Mouse (Mus musculus) midbrain, embryonic 14.5 days (tissue): ENCODE measurements around the gene Msi1. TPM values are rescaled to one million over a fixed set of nuclear protein-coding genes. Genes with fewer than 3 reads are reported as not detected.

Experiments
- ATAC-seq: fragments of 200-750 bp; cut with Nextera tagmentation; 2 replicates; pipeline ENCODE4 v1.8.0; 2017; ENCODE audit warnings: moderate number of reproducible peaks, moderate library complexity; ENCODE audit not compliant: low FRiP score, low TSS enrichment
- DNase-seq: peaks from one replicate; pipeline ENCODE4 v3.0.0-alpha.2; 2015
- H3K27ac ChIP-seq: fragments of 300-500 bp; sonication (generic); replicated peaks from 2 replicates; pipeline ENCODE4 v1.5.1; 2014; ENCODE audit warnings: mild to moderate bottlenecking, low read depth, low read length, moderate library complexity
- H3K27me3 ChIP-seq: fragments of 300-500 bp; sonication (generic); 2 replicates; pipeline ENCODE4 v1.6.1; 2014; ENCODE audit warnings: low read length, control low read depth, mixed read lengths; ENCODE audit not compliant: control insufficient read depth, insufficient read depth
- H3K36me3 ChIP-seq: fragments of 300-500 bp; sonication (generic); 2 replicates; pipeline ENCODE4 v1.6.1; 2014; ENCODE audit warnings: low read length, control low read depth; ENCODE audit not compliant: control insufficient read depth, insufficient read depth
- H3K4me1 ChIP-seq: fragments of 300-500 bp; sonication (generic); 2 replicates; pipeline ENCODE4 v1.6.1; 2014; ENCODE audit warnings: mild to moderate bottlenecking, antibody characterized with exemption, low read length, control low read depth; ENCODE audit not compliant: control insufficient read depth, insufficient read depth
- H3K4me2 ChIP-seq: fragments of 300-500 bp; sonication (generic); 2 replicates; pipeline ENCODE4 v1.6.1; 2014; ENCODE audit warnings: mild to moderate bottlenecking, low read length, moderate library complexity
- H3K4me3 ChIP-seq: fragments of 300-500 bp; sonication (generic); replicated peaks from 2 replicates; pipeline ENCODE4 v1.5.1; 2014; ENCODE audit warnings: low read depth, low read length
- H3K9ac ChIP-seq: fragments of 300-500 bp; sonication (generic); replicated peaks from 2 replicates; pipeline ENCODE4 v1.6.1; 2014; ENCODE audit warnings: mild to moderate bottlenecking, low read length, moderate library complexity
- H3K9me3 ChIP-seq: fragments of 300-500 bp; sonication (generic); 2 replicates; pipeline ENCODE4 v1.6.1; 2016; ENCODE audit warnings: low read length, control low read depth, mixed read lengths; ENCODE audit not compliant: control insufficient read depth
- WGBS: fragments of 180-500 bp; shearing (Covaris S2); extraction: QIAGEN DNeasy Blood & Tissue Kit; methylation state at CpG from one replicate; pipeline ENCODE4 v1.1.7; 2014; 5-methylcytosine and 5-hydroxymethylcytosine counted together
- polyA plus RNA-seq: library from polyadenylated mRNA; unstranded; fragments of >200 nt; fragmentation: Nextera tagmentation; extraction: Ambion mirVana; gene quantifications from 2 replicates; pipeline ENCODE4 v1.2.1, GENCODE M21; 2014

The Msi1 gene
- polyA plus RNA-seq, 1 experiment from 2014 or later: 101 TPM

- no peak overlapping the region for H3K4me2 ChIP-seq
- DNase-seq (no peak), ATAC-seq (no peak)
- no peak overlapping the region for H3K27ac ChIP-seq
- no peaks in the 10 kb centered on the region for H3K27me3 ChIP-seq
- H3K4me3 ChIP-seq: no peak overlapping the region
- H3K9me3 ChIP-seq: no peaks in the 10 kb centered on the region
- H3K4me1 ChIP-seq: no peaks in the 10 kb centered on the region
- peaks cover 100% of the 10 kb centered on the region for H3K36me3 ChIP-seq
- no peak overlapping the region for H3K9ac ChIP-seq
- WGBS: 83% methylated on average over 3 of the region's 3 CpGs
These were observed 19.8 kb downstream of the Msi1 start for GRCm38 (mm10) chr5:115449247-115449646.

DNA sequence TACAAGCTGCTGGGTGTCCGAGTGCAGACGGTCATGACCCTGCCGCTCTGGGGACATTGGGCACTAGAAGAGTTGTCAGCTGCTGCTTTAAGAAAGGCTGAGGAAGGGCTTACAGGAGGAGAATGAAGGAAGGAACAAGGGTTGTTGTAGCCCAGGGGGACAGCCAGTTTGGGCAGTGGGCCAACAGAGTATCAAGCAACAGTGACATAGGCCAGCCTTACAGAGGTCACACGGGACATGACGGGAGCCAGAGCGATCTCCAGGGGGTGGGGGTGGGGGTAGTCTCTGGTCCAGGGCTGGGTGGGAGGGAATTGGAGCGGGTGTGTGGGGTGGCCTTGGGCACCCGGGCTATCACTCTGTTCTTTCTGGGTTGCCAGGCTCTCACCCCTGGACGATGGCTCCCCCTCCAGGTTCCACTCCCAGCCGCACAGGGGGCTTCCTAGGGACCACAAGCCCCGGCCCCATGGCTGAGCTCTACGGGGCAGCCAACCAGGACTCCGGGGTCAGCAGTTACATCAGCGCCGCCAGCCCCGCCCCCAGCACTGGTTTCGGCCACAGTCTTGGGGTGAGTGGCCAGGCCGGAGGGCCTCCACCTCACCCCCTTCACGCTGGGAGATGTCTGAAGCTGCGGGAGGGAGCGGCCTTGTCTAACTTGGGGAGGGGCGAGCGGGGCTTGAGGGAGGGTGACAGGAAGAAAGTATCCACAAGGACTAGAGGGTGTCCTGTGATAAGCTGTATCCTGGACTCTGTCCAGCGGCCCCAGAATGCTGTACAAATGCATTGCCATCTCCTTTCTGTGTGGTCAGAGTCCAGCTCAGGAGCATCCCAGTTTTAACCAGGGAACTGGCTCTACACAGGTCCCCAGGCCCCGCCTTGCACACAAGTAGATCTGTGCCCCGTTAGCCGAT, 21.3 kb downstream of the Msi1 start:
- no peak overlapping the region for H3K4me3 ChIP-seq
- peaks cover 92% of the 10 kb centered on the region for H3K36me3 ChIP-seq
- H3K9me3 ChIP-seq: no peaks in the 10 kb centered on the region
- no peak for ATAC-seq
- H3K4me1 ChIP-seq: no peaks in the 10 kb centered on the region
- no peak for DNase-seq
- 88% methylated on average over 27 of the region's 27 CpGs for WGBS
- no peak overlapping the region for H3K4me2 ChIP-seq
- 0 out of 2 replicates have a peak overlapping the region, but pooled peaks have one; percentile 54 for H3K27ac ChIP-seq
- H3K9ac ChIP-seq: no peak overlapping the region
- H3K27me3 ChIP-seq: no peaks in the 10 kb centered on the region

DNA sequence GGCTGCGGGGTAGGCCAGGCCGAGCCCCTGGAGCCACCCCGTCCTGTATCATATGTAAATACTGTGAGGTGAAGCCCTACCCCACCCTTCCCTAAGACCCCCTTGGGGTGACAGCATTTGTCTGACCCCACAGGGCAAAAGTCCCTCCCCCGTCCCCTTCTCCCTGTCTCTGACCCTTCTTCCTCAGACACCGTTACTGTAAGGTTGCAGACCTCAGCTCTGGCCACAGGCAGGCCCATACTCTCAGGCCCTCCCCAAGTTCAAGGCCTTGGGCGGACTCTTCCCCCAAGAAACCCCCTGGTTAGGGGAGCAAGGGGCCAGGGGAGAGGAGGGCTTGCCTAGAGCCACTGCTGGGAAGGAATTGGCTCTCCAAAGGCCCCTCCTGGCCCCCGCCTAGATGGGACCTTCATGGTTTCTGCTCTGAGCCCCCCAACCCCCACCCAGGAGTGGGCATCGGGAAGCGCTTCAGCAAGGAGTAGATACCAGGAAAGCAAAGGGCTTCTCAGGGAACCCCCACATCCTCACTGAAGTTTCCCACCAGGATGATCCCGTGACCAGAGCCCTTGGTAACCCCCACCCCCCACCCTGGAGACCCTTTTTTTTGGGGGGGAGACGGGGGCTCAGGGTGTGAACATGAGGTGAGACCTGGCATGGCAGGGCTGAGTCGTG, 25.2 kb downstream of the Msi1 start:
- ATAC-seq (peak; percentile 9; the same call in 1 of the 2 replicates), DNase-seq (no peak)
- 76% methylated on average over 12 of the region's 12 CpGs for WGBS
- H3K4me1 ChIP-seq: no peaks in the 10 kb centered on the region
- H3K27ac ChIP-seq: 0 out of 2 replicates have a peak overlapping the region, but pooled peaks have one; percentile 1
- H3K9me3 ChIP-seq: no peaks in the 10 kb centered on the region
- H3K4me2 ChIP-seq: no peak overlapping the region
- H3K4me3 ChIP-seq: no peak overlapping the region
- no peaks in the 10 kb centered on the region for H3K27me3 ChIP-seq
- peaks cover 53% of the 10 kb centered on the region for H3K36me3 ChIP-seq
- no peak overlapping the region; the same call in 1 of the 2 replicates for H3K9ac ChIP-seq

DNA sequence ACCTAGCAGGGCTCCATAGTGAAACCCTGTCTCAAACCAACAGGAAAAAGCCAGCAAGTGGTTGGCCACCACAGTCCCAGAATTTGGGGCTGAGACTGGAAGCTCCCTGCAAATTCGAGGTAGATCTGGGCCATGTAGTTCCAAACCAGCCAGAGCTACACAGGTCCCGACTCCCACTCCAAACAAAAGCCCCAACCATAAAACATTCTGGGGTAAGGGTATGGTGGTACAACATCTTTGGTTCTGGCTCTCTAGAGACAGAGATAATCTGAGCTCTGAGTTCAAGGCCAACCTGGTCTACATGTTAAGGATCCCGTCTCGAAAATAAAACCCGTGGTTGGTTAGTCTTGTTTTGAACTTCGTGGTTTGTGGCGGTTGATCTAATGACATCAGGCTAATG, 26.4 kb downstream of the Msi1 start:
- no peak for ATAC-seq
- Histone ChIP-seq H3K9me3 (no peaks in the 10 kb centered on the region), H3K4me3 (no peak overlapping the region), H3K9ac (no peak overlapping the region), H3K27me3 (no peaks in the 10 kb centered on the region), H3K4me1 (no peaks in the 10 kb centered on the region), H3K27ac (no peak overlapping the region), H3K4me2 (no peak overlapping the region), H3K36me3 (peaks cover 40% of the 10 kb centered on the region)
- no peak for DNase-seq
- WGBS: 80% methylated on average over 7 of the region's 7 CpGs

- no peak for DNase-seq
- Histone ChIP-seq H3K27me3 (no peaks in the 10 kb centered on the region), H3K4me1 (no peaks in the 10 kb centered on the region), H3K9me3 (no peaks in the 10 kb centered on the region), H3K36me3 (peaks cover 9% of the 10 kb centered on the region), H3K27ac (no peak overlapping the region), H3K9ac (no peak overlapping the region), H3K4me2 (no peak overlapping the region), H3K4me3 (no peak overlapping the region)
- no peak for ATAC-seq
- 75% methylated on average over 13 of the region's 13 CpGs for WGBS
These were observed 29.5 kb downstream of the Msi1 start for GRCm38 (mm10) chr5:115458918-115459317.

GRCm38 (mm10) chr5:115464408-115465115, 35.2 kb downstream of the Msi1 start:
- DNase-seq (no peak), ATAC-seq (no peak)
- Histone ChIP-seq H3K9me3 (no peaks in the 10 kb centered on the region), H3K27me3 (no peaks in the 10 kb centered on the region), H3K4me2 (no peak overlapping the region), H3K4me3 (no peak overlapping the region), H3K9ac (no peak overlapping the region), H3K36me3 (no peaks in the 10 kb centered on the region), H3K27ac (no peak overlapping the region), H3K4me1 (no peaks in the 10 kb centered on the region)
- WGBS: 79% methylated on average over 18 of the region's 18 CpGs

DNA sequence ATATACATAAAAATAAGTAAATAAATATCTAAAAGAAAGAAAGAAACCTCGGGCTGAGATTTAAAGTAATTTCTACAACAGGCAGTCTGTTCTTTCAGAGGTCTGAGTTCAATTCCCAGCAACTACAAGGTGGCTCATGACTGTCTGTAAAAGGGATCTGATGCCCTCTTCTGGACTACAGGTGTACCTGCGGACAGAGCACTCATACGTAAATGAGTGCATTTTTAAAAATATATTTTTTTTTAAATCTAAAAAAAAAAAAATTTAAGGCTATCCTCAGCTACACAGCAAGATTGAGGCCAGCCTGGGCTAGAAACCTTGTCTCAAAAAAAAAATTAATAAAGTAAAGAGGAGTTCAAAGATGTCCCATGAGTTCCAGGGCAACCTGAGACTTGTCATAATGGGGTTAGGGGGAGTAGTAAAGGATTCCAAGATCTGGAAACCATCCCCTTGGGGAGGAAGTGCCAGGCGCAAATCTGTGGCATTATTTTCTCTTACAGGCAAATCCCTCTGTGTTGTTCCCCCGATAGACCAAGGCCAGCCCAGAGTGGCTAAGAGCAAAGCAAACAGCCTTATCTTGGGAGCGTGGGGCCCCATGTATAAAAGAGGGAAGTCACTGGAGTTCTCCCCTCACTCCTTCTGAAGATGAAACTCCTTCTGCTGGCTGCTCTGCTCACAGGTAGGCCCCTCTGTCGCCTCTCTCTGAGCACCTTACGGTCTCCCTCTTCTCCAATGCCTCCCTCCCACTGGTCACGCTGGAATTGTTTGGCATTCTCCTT, 36.4 kb downstream of the Msi1 start, which contains the start of gene Pla2g1b:
TSS of gene Pla2g1b (plus strand) at position 621 of the 779 bp plus-strand sequence.
- Histone ChIP-seq H3K27me3 (no peaks in the 10 kb centered on the region), H3K27ac (no peak within 1 kb of the TSS), H3K36me3 (no peaks in the 10 kb centered on the region), H3K4me2 (no peak within 1 kb of the TSS), H3K4me1 (no peaks in the 10 kb centered on the region), H3K4me3 (no peak within 1 kb of the TSS), H3K9ac (no peak within 1 kb of the TSS), H3K9me3 (no peaks in the 10 kb centered on the region)
- 51% methylated on average over 9 of the region's 9 CpGs for WGBS
- ATAC-seq: no peak
- no peak for DNase-seq

DNA sequence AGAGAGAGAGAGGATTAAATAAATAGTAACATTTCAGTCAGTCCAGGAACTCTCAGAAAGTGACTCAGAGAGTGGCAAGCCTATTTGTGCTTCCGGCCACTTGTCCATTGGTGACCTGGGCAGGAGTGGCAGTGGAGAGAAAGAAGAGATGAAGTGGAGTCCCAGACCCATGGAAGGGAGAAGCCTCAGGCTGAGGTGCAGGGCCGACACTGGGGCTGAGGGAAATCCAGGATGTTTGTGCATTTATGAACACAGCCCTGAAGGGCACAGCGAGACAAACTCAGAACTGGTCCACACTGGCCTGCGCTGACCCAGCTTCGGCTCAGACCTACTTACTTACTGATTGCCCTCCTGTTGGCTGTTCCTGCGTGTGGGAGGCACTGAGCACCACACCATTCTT, 40.4 kb downstream of the Msi1 start:
- ATAC-seq: no peak
- no peak for DNase-seq
- no peak overlapping the region for H3K4me2 ChIP-seq
- H3K27me3 ChIP-seq: no peaks in the 10 kb centered on the region
- H3K27ac ChIP-seq: no peak overlapping the region
- H3K36me3 ChIP-seq: no peaks in the 10 kb centered on the region
- WGBS: 68% methylated on average over 6 of the region's 6 CpGs
- no peaks in the 10 kb centered on the region for H3K9me3 ChIP-seq
- no peak overlapping the region for H3K4me3 ChIP-seq
- no peaks in the 10 kb centered on the region for H3K4me1 ChIP-seq
- H3K9ac ChIP-seq: no peak overlapping the region
